Mouse (Mus musculus) liver, embryonic 14.5 days (tissue): ENCODE results near the gene Gabrb2.

Experiments
- CTCF ChIP-seq: IDR thresholded peaks from 2 replicates; pipeline ENCODE4 v1.5.1; 2016; ENCODE audit warnings: antibody characterized with exemption, low read depth, control low read depth
- EP300 ChIP-seq: IDR thresholded peaks from 2 replicates; pipeline ENCODE4 v1.6.1; 2016; ENCODE audit warnings: antibody characterized with exemption, low read depth

DNA sequence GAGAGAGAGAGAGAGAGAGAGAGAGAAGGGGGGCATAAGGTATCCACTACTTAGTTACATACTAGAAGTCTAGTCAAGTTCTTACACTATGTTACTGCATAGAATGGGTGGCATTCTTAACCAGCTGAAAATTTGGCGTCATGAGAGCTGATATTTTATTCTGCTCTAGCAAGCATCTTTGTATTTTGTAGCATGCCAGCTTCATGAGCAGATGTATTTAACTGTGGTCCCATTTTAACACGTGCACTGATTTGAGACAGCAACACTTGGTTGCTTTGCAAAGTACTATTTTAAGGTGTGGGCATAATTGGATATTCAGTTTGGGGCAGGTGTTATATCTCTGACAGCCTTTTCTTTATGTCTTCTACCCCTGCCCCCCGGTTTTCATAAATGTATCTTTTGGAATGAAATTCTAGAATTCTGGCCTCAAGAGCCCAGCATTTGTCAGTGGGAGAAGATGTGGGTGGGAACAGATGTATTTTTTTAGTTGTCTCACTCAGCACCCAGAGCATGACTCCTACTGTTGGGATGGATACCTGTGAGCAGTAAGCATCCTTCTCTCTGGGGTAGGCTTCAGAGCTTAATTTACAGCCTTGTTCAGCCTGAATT is 28.8 kb upstream of the Gabrb2 start:
- TF ChIP-seq CTCF = no peak
- TF ChIP-seq EP300 = no peak
